ENCODE assay signal across 8 mouse cellular contexts in genomic region chr11:20830686-20831505, GRCm38 (mm10). TPM values are rescaled to one million over a fixed set of nuclear protein-coding genes. Genes with fewer than 3 reads are reported as not detected.
DNase-seq lines count a peak whose midpoint lies in the region; ATAC-seq lines count a peak whose summit lies in the region.

Gene Lgalsl, minus strand, starts transcription at chr11:20831056.

- under 1% methylated on average over 96 of the region's 102 CpGs for WGBS in embryonic facial prominence, embryonic 13.5 days
- 0% methylated on average over 95 of the region's 102 CpGs for WGBS in limb, embryonic 11.5 days
- WGBS in midbrain, embryonic 12.5 days: under 1% methylated on average over 93 of the region's 102 CpGs

- peak within 1 kb of the TSS; percentile 95 for H3K9ac ChIP-seq in embryonic facial prominence, embryonic 13.5 days
- H3K9ac ChIP-seq in limb, embryonic 11.5 days (ENCODE audit: low read length): peak within 1 kb of the TSS; percentile 87
- peak within 1 kb of the TSS; percentile 94 for H3K9ac ChIP-seq in midbrain, embryonic 12.5 days (replicated peaks)

- peak; percentile 62 for ATAC-seq in embryonic facial prominence, embryonic 13.5 days (ENCODE audit: insufficient number of reproducible peaks, insufficient read depth, low FRiP score, low TSS enrichment, low read depth)
- ATAC-seq in limb, embryonic 11.5 days (ENCODE audit: insufficient number of reproducible peaks, low FRiP score, low TSS enrichment, low read depth): peak; percentile 84
- peak; percentile 80 for ATAC-seq in midbrain, embryonic 12.5 days (ENCODE audit: low FRiP score, low read depth)

- H3K9me3 ChIP-seq in embryonic facial prominence, embryonic 13.5 days: no peaks in the 10 kb centered on the region
- H3K9me3 ChIP-seq in limb, embryonic 11.5 days (ENCODE audit: control insufficient read depth, low read length): no peaks in the 10 kb centered on the region
- no peaks in the 10 kb centered on the region for H3K9me3 ChIP-seq in midbrain, embryonic 12.5 days

- H3K27ac ChIP-seq in embryonic facial prominence, embryonic 13.5 days: peak within 1 kb of the TSS; percentile 92
- H3K27ac ChIP-seq in limb, embryonic 11.5 days (replicated peaks; ENCODE audit: low read depth, low read length): peak within 1 kb of the TSS; percentile 62
- H3K27ac ChIP-seq in midbrain, embryonic 12.5 days (replicated peaks): peak within 1 kb of the TSS; percentile 87

- H3K4me3 ChIP-seq in embryonic facial prominence, embryonic 13.5 days: peak within 1 kb of the TSS; percentile 90
- H3K4me3 ChIP-seq in limb, embryonic 11.5 days (ENCODE audit: low read depth, low read length): peak within 1 kb of the TSS; percentile 78
- H3K4me3 ChIP-seq in midbrain, embryonic 12.5 days: peak within 1 kb of the TSS; percentile 95

- H3K4me1 ChIP-seq in embryonic facial prominence, embryonic 13.5 days: peaks cover 36% of the 10 kb centered on the region
- H3K4me1 ChIP-seq in limb, embryonic 11.5 days (ENCODE audit: control insufficient read depth, insufficient read depth, low read length): peaks cover 4% of the 10 kb centered on the region; the same call in 1 of the 2 replicates
- peaks cover 26% of the 10 kb centered on the region for H3K4me1 ChIP-seq in midbrain, embryonic 12.5 days

- peak within 1 kb of the TSS; percentile 83 for H3K4me2 ChIP-seq in embryonic facial prominence, embryonic 13.5 days
- H3K4me2 ChIP-seq in limb, embryonic 11.5 days (ENCODE audit: low read depth, severe bottlenecking): peak within 1 kb of the TSS; percentile 79
- peak within 1 kb of the TSS; percentile 92 for H3K4me2 ChIP-seq in midbrain, embryonic 12.5 days (replicated peaks)

- peaks cover 24% of the 10 kb centered on the region for H3K36me3 ChIP-seq in embryonic facial prominence, embryonic 13.5 days
- H3K36me3 ChIP-seq in limb, embryonic 11.5 days (ENCODE audit: control insufficient read depth, insufficient read depth, low read length): no peaks in the 10 kb centered on the region
- H3K36me3 ChIP-seq in midbrain, embryonic 12.5 days: peaks cover 25% of the 10 kb centered on the region

- DNase-seq in layer of hippocampus, adult 11-12 months (ENCODE audit: low spot score): peak; percentile 74
- no peak for DNase-seq in layer of hippocampus, adult 9-10 months (ENCODE audit: low spot score)
- peak; percentile 79 to 80 for DNase-seq in heart, adult 18-20 months
- DNase-seq in kidney, adult 18-20 months: peak; percentile 84
- peak; percentile 78 for DNase-seq in limb, embryonic 11.5 days (ENCODE audit: low spot score)
- DNase-seq in spleen, adult 12 weeks (ENCODE audit: low spot score): peak; percentile 33

- H3K27me3 ChIP-seq in embryonic facial prominence, embryonic 13.5 days: peaks cover 12% of the 10 kb centered on the region; the same call in 1 of the 2 replicates
- no peaks in the 10 kb centered on the region for H3K27me3 ChIP-seq in limb, embryonic 11.5 days (ENCODE audit: control insufficient read depth, insufficient read depth, low read length)
- H3K27me3 ChIP-seq in midbrain, embryonic 12.5 days: peaks cover 21% of the 10 kb centered on the region

RNA-seq across cellular contexts. Expression of gene Lgalsl, which starts in this region (rescaled TPM):
- 55.0 and 60.6 TPM in 2 replicates for polyA plus RNA-seq in embryonic facial prominence, embryonic 13.5 days (2015; fragmentation: Nextera tagmentation; extraction: Ambion mirVana)
- 10 to 100 TPM; 31.4 to 33.2 TPM for total RNA-seq in heart, adult 18-20 months (2021)
- 28.1 and 29.6 TPM in 2 replicates for polyA plus RNA-seq in limb, embryonic 11.5 days (2014; fragmentation: Nextera tagmentation; extraction: Ambion mirVana)
- polyA plus RNA-seq in midbrain, embryonic 12.5 days (2016; fragmentation: Nextera tagmentation; extraction: Ambion mirVana): 39.1 and 43.1 TPM in 2 replicates
